Mouse (Mus musculus) neural tube, embryonic 10.5 days (tissue): ENCODE measurements around the gene Rab10.

ENCODE experiments used
- DNase-seq: peaks from one replicate; pipeline ENCODE4 v3.0.0-alpha.2; 2017; ENCODE audit warnings: low spot score; ENCODE audit errors: extremely low spot score

The Rab10 gene

DNA sequence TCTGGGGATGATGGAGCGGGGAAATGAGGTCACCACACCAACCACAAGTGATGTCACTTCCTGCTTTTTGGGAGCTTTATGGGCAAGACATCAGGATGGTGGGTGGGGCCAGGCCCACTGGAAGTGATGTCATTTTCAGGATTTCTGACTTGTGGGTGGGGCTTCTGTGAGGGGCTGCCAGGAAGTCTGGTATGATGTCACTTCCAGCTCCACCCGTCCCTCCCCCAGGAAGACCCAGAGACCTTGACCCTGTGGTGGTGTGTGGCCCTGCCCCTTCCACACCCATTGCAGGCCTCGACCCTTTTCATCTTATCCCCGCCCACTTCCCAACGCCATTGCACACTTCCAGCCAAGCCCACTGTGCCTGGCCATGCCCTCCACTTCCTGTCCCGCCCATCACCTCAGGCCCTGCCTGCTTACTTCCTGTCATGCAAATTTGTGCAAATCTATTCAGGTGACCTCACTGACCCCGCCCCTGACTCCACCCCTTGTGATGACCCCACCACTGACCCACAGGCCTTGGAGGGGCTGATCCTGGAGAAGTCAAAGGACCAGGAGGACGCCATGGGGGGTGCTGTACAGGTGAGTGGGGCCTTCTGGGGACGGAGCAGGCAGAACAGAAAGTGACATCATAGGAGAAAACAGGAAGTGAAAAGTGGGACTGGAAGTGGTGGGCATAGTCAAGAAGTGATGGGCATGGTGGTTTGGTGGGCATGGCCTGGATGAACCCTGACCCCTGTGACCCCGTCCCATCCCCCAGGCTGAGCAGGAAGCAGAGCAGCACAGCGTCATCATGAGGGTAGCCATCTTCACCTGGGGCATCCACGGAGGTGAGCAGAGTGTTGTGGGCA, 72.7 kb downstream of the Rab10 start:
- DNase-seq = no peak

DNA sequence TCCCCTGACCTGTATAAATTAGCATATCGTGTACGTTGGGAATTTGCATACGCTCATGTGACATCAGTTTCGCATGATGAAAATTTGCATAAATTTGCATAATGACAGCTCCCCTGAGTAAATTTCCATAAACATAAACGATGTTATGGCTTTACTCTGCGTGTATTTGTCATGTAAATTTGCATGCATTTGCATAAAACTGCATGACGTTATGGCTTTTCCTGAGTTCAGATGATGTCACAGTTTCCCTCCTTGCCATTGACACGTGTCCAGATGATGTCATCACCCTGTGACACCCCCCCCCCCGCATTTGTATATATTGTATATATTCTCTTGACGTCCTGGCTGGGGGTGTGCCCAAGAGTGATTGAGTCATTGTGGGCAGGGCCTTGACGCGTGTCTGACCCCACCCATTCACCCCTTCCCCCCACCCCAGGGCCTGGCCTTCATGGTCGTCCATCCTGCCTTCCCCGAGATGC, 73.6 kb downstream of the Rab10 start:
- peak; percentile 19 for DNase-seq

GRCm38 (mm10) chr12:3235646-3236161, 74.1 kb downstream of the Rab10 start:
- no peak for DNase-seq

DNA sequence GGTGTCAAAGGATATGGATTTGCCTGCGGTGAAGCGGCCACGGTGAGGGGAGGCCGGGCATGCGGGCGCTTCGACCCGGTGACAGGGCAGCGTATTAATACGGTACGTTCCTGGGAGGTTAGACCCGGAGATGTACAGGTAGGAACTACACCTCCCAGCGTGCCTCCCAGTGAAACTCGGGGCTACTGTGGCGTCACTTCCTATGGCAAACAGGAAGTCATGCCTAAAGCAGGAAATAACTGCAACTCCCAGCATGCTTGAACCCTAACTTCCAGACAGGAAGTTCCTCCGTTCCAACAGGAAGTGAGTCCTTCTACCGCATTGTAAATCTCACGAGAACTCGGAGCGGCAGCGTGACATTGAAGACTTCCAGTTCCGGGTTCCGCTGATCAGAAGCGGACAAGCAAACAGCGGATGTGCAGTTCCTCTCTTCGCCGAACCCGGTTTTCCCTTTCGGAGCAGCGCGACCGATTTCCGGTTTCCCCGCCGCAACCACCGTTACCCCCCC, 74.6 kb downstream of the Rab10 start:
- DNase-seq = peak; percentile 91

- no peak for DNase-seq
These were observed 75.7 kb downstream of the Rab10 start for GRCm38 (mm10) chr12:3234061-3234460.

- no peak for DNase-seq
These were observed 86.4 kb downstream of the Rab10 start for GRCm38 (mm10) chr12:3223352-3223751.

GRCm38 (mm10) chr12:3210181-3210580, 99.6 kb downstream of the Rab10 start:
- no peak for DNase-seq

DNA sequence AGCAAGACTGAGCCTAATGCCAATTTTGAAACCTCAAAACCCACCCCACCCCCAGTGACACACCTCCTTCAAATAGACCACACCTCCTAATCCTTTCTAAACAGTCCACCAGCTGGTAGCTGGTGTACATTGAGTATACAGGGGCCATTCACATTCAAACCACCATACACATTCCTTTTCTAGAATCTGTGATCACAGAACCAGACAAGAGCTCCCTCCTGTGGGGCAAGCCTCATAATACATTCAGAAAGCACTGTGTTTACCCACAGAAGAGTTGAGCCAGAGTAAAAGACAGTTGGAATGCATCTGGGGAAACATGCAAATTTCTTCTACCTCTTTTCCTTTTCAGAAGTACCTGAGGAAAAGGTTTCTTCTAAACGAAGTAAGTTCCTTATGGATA, 100.6 kb downstream of the Rab10 start:
- DNase-seq = no peak
